Mouse (Mus musculus): ENCODE measurements around the gene Tpo.

Tpo gene

GRCm38 (mm10) chr12:30132524-30132923, at the start of gene Tpo:
Tpo (minus strand) TSS chr12:30132624.
- DNase-seq (ENCODE audit: low read depth, low spot score) = no peak

- DNase-seq (ENCODE audit: low read depth, low spot score) = no peak
Measured at GRCm38 (mm10) chr12:30181721-30182120, 49.3 kb upstream of the Tpo start.

GRCm38 (mm10) chr12:30179623-30180022, 47.2 kb upstream of the Tpo start:
- DNase-seq (ENCODE audit: low read depth, low spot score) = no peak

- DNase-seq (ENCODE audit: low read depth, low spot score) = no peak
Measured at GRCm38 (mm10) chr12:30177966-30178365, 45.5 kb upstream of the Tpo start.

GRCm38 (mm10) chr12:30177529-30177928, 45.1 kb upstream of the Tpo start:
- DNase-seq (ENCODE audit: low read depth, low spot score) = no peak

- DNase-seq (ENCODE audit: low read depth, low spot score) = peak; percentile 81
Measured at GRCm38 (mm10) chr12:30168491-30168890, 36.1 kb upstream of the Tpo start.

GRCm38 (mm10) chr12:30164538-30164937, 32.1 kb upstream of the Tpo start:
- DNase-seq (ENCODE audit: low read depth, low spot score) = no peak

- DNase-seq (ENCODE audit: low read depth, low spot score) = no peak
Measured at GRCm38 (mm10) chr12:30164005-30164404, 31.6 kb upstream of the Tpo start.

- DNase-seq (ENCODE audit: low read depth, low spot score) = no peak
Measured at GRCm38 (mm10) chr12:30161731-30162406, 29.4 kb upstream of the Tpo start.

GRCm38 (mm10) chr12:30160475-30160874, 28.1 kb upstream of the Tpo start:
- no peak for DNase-seq (ENCODE audit: low read depth, low spot score)

- no peak for DNase-seq (ENCODE audit: low read depth, low spot score)
Measured at GRCm38 (mm10) chr12:30159788-30160187, 27.4 kb upstream of the Tpo start.

- no peak for DNase-seq (ENCODE audit: low read depth, low spot score)
Measured at GRCm38 (mm10) chr12:30154079-30154673, 21.8 kb upstream of the Tpo start.

- no peak for DNase-seq (ENCODE audit: low read depth, low spot score)
Measured at GRCm38 (mm10) chr12:30142085-30142484, 9.7 kb upstream of the Tpo start.

- no peak for DNase-seq (ENCODE audit: low read depth, low spot score)
Measured at GRCm38 (mm10) chr12:30129411-30129716, 3.1 kb downstream of the Tpo start.

- peak; percentile 67 for DNase-seq (ENCODE audit: low read depth, low spot score)
Measured at GRCm38 (mm10) chr12:30128561-30129410, 3.6 kb downstream of the Tpo start.

GRCm38 (mm10) chr12:30122347-30122746, 10.1 kb downstream of the Tpo start:
- no peak for DNase-seq (ENCODE audit: low read depth, low spot score)

- DNase-seq (ENCODE audit: low read depth, low spot score) = no peak
Measured at GRCm38 (mm10) chr12:30112271-30112670, 20.2 kb downstream of the Tpo start.

GRCm38 (mm10) chr12:30109646-30110605, 22.5 kb downstream of the Tpo start:
- DNase-seq (ENCODE audit: low read depth, low spot score) = peak; percentile 50

GRCm38 (mm10) chr12:30102891-30103565, 29.4 kb downstream of the Tpo start:
- DNase-seq (ENCODE audit: low read depth, low spot score) = no peak

GRCm38 (mm10) chr12:30092081-30092480, 40.3 kb downstream of the Tpo start:
- peak; percentile 28 for DNase-seq (ENCODE audit: low read depth, low spot score)

- DNase-seq (ENCODE audit: low read depth, low spot score) = no peak
Measured at GRCm38 (mm10) chr12:30083971-30084370, 48.5 kb downstream of the Tpo start.

All from telencephalon, adult 2 months (tissue).